Mouse (Mus musculus) heart, embryonic 15.5 days (tissue): ENCODE measurements around the gene B3galt6. TPM values are rescaled to one million over a fixed set of nuclear protein-coding genes. Genes with fewer than 3 reads are reported as not detected.

Experiments
- ATAC-seq: fragments of 200-750 bp; cut with Nextera tagmentation; replicated peaks from 2 replicates; pipeline ENCODE4 v1.8.0; 2017; ENCODE audit warnings: low read depth, moderate TSS enrichment; ENCODE audit not compliant: insufficient number of reproducible peaks, insufficient read depth, low FRiP score
- H3K27ac ChIP-seq: fragments of 300-500 bp; sonication (generic); 2 replicates; pipeline ENCODE4 v1.5.1; 2015; ENCODE audit warnings: mild to moderate bottlenecking, inconsistent platforms
- H3K27me3 ChIP-seq: fragments of 300-500 bp; sonication (generic); 2 replicates; pipeline ENCODE4 v1.6.1; 2015; ENCODE audit warnings: inconsistent platforms
- H3K36me3 ChIP-seq: fragments of 300-500 bp; sonication (generic); 2 replicates; pipeline ENCODE4 v1.6.1; 2015; ENCODE audit warnings: mild to moderate bottlenecking, inconsistent platforms
- H3K4me1 ChIP-seq: fragments of 300-500 bp; sonication (generic); replicated peaks from 2 replicates; pipeline ENCODE4 v1.6.1; 2015; ENCODE audit warnings: inconsistent platforms
- H3K4me2 ChIP-seq: fragments of 300-500 bp; sonication (generic); 2 replicates; pipeline ENCODE4 v1.6.1; 2015; ENCODE audit warnings: inconsistent platforms, mild to moderate bottlenecking, moderate library complexity
- H3K4me3 ChIP-seq: fragments of 300-500 bp; sonication (generic); 2 replicates; pipeline ENCODE4 v1.5.1; 2015; ENCODE audit warnings: mild to moderate bottlenecking, inconsistent platforms
- H3K9ac ChIP-seq: fragments of 300-500 bp; sonication (generic); 2 replicates; pipeline ENCODE4 v1.6.1; 2015; ENCODE audit warnings: mild to moderate bottlenecking, inconsistent platforms
- H3K9me3 ChIP-seq: fragments of 300-500 bp; sonication (generic); replicated peaks from 2 replicates; pipeline ENCODE4 v1.6.1; 2016; ENCODE audit warnings: inconsistent platforms
- WGBS: fragments of 180-500 bp; shearing (Covaris S2); methylation state at CpG from one replicate; pipeline ENCODE4 v1.1.7; 2015; ENCODE audit warnings: mixed read lengths; 5-methylcytosine and 5-hydroxymethylcytosine counted together
- polyA plus RNA-seq: library from polyadenylated mRNA; unstranded; fragments of >200 nt; fragmentation: Nextera tagmentation; extraction: Ambion mirVana; gene quantifications from 2 replicates; pipeline ENCODE4 v1.2.1, GENCODE M21; 2015

The B3galt6 gene
- polyA plus RNA-seq: 7.7 and 10.0 TPM in 2 replicates

DNA sequence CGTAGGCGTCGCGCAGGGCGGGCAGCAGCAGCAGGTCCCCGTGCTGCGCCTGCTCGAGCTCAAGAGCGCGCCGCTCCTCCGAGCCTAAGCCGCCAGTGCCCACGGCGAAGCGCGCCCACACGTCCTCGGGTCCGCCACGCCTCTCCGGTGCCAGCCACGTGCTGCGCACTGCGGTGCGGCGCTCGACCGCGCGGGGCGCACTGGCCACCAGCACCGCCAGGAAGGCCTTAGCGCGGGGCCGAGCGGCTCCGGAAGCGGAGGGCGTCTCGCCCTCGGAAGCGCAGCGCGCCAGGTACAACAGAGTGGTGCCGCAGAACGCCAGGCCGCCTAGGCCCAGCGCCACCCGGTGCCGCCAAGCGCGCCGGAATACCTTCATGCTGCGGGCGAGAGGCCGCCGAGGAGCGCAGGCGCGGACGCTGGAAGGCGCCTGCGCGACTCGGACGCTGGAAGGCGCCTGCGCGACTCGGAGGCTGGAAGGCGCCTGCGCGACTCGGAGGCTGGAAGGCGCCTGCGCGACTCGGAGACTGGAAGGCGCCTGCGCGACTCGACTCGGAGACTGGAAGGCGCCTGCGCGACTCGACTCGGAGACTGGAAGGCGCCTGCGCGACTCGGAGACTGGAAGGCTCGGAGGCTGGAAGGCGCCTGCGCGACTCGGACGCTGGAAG is at the start of gene B3galt6, which contains the start of gene Sdf4:
B3galt6 (minus strand) TSS at position 409 of the 665 bp plus-strand sequence.
Sdf4 (plus strand) TSS at position 632 of the 665 bp plus-strand sequence.
- WGBS: under 1% methylated on average over 96 of the region's 99 CpGs
- peak within 1 kb of the TSS; percentile 98 for H3K27ac ChIP-seq
- H3K9ac ChIP-seq: peak within 1 kb of the TSS; percentile 84
- peak within 1 kb of the TSS; percentile 92 for H3K4me2 ChIP-seq
- H3K36me3 ChIP-seq: peaks cover 10% of the 10 kb centered on the region; the same call in 1 of the 2 replicates
- H3K9me3 ChIP-seq: no peaks in the 10 kb centered on the region
- peaks cover 24% of the 10 kb centered on the region for H3K4me1 ChIP-seq
- H3K4me3 ChIP-seq: peak within 1 kb of the TSS; percentile 70
- H3K27me3 ChIP-seq: no peaks in the 10 kb centered on the region
- ATAC-seq: peak; percentile 88

DNA sequence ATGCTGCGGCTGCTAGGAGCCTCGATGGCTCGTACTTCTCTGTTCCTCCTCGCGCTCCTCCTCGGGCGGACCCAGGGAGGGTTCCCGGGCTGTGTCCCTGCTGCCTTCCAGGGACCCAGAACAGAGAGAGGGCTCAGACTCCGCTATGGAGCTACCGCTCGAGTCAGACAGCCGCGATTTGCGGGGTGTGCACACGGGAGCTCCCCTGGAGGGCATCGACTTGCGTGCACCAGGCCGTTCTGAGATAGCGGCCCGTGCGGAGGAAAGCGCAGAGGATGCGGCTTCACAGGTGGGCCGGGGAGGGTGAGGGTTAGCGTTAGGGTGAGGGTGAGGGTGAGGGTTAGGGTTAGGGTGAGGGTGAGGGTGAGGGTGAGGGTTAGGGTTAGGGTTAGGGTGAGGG is 42.5 kb upstream of the B3galt6 start:
- Histone ChIP-seq H3K27ac (no peak overlapping the region), H3K4me2 (peak overlapping the region; percentile 59), H3K9me3 (no peaks in the 10 kb centered on the region), H3K9ac (0 out of 2 replicates have a peak overlapping the region, but pooled peaks have one; percentile 27), H3K4me1 (peaks cover 33% of the 10 kb centered on the region), H3K4me3 (peak overlapping the region; percentile 32), H3K36me3 (no peaks in the 10 kb centered on the region), H3K27me3 (peaks cover 30% of the 10 kb centered on the region)
- 9% methylated on average over 25 of the region's 25 CpGs for WGBS
- no peak for ATAC-seq

DNA sequence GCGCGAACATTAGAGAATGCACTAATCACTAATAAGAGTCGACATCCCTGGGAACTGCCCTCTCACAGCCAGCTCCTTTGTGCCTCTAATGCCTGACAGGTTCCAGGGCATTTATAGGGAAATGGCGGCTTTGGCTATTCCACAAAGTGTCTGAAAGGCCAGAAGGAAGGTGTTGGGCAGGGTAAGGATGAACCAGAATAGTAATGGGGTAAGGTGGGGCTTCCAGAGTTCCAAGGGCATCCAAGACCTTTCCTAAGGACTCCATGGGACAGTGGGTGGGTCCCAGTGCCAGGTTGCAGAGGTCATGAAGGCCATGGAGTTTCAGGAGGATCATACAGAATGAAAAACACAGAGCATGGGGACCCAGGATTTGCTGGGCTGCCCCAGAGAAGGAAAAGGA is 41.9 kb upstream of the B3galt6 start:
- Histone ChIP-seq H3K9ac (no peak overlapping the region), H3K4me1 (peaks cover 33% of the 10 kb centered on the region), H3K27me3 (peaks cover 30% of the 10 kb centered on the region), H3K4me2 (no peak overlapping the region), H3K4me3 (no peak overlapping the region), H3K36me3 (no peaks in the 10 kb centered on the region), H3K9me3 (no peaks in the 10 kb centered on the region), H3K27ac (no peak overlapping the region)
- ATAC-seq: no peak
- WGBS: 70% methylated on average over 4 of the region's 4 CpGs

DNA sequence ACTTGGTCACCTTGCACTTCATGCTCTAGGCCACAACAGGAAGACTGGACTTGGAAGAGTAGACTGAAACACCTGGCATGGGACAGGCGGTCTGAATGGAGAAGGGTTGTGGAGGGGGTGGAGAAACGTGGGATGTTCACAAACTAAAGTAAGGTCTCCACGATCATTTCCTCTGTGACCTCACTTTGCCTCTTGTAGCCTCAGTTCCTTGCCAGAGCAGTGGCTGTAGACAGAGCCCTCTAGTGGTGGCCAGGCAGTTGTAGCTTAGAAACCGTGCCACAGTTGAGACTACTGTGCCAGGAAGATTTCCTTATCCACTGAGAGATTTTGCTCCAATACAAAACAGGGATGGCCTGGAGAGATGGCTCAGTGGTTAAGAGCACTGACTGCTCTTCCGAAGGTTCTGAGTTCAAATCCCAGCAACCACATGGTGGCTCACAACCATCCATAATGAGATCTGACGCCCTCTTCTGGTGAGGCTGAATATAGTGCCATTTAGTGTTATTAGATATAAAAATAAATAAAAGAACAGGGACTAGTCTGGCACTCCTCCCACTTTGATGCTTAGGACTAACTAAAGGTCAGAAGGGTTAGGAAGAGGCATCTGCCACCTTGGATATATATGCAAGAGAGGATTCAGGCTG is 41.1 kb upstream of the B3galt6 start:
- Histone ChIP-seq H3K9me3 (no peaks in the 10 kb centered on the region), H3K4me2 (no peak overlapping the region), H3K9ac (no peak overlapping the region), H3K36me3 (no peaks in the 10 kb centered on the region), H3K27ac (no peak overlapping the region), H3K27me3 (peaks cover 30% of the 10 kb centered on the region), H3K4me1 (peaks cover 33% of the 10 kb centered on the region), H3K4me3 (no peak overlapping the region)
- WGBS: 43% methylated on average over 6 of the region's 6 CpGs
- ATAC-seq: no peak

DNA sequence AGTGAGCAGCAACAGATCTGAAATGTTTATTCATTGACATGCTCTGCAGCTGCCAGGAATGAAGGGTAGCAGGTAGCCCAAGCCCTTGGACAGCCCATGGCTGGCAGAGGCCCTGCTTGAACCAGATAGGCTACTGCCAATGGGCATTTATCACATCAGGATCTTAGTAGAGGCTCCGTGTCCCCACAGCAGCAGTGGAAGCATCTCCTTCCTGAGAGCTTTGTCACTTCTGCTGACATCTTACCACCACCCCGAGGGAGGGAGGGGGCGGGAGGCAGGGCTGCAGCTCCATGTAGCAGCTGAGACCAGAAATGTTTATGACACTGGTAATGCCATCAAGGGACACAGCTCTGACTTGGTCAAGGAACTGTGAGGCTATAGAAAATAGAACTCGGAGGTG is 40.4 kb upstream of the B3galt6 start:
- WGBS: 84% methylated on average over 4 of the region's 4 CpGs
- no peaks in the 10 kb centered on the region for H3K9me3 ChIP-seq
- H3K4me2 ChIP-seq: peak overlapping the region; percentile 79; the same call in 1 of the 2 replicates
- ATAC-seq: no peak
- no peak overlapping the region for H3K4me3 ChIP-seq
- H3K9ac ChIP-seq: no peak overlapping the region
- peaks cover 33% of the 10 kb centered on the region for H3K4me1 ChIP-seq
- H3K27ac ChIP-seq: peak overlapping the region; percentile 97
- peaks cover 28% of the 10 kb centered on the region for H3K27me3 ChIP-seq
- H3K36me3 ChIP-seq: peaks cover 6% of the 10 kb centered on the region; the same call in 1 of the 2 replicates

DNA sequence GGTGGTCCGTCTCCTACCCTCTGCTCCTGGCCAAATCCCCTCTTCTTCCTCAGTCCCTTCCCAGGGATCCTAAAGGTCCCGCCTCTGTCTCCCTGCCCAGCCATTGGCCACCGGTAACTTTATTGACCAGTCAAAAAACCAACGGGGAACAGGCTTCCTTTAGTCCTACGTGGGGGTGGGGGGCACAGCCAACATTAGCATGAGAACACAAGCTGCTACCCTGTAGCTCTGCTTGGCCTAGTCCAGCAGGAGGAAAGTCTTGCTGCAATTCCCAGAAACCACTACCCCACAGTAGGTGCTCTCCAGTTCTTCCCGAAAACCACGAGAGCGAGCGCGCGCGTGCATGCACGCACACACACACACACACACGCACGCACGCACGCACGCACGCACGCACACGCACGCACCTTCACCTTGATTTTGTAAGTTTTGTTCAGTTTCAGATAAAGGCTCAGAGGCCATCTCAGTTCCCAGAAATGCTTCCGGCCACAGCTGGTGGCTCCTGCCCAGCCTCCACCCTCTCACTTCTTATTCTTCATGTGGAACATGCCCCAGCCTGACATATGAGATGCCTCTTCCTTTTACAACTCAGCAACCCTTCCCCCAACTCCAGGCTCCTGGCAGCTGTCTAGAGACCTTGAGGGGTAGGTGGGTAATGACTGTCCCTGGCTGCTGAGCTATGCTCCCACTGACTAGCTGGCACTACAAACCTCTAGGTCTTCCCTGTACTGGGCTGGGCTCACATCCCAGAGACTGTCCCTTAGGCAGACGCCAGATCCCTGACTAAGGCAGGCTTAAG is 39.3 kb upstream of the B3galt6 start:
- no peaks in the 10 kb centered on the region for H3K9me3 ChIP-seq
- peak overlapping the region; percentile 65 for H3K9ac ChIP-seq
- peaks cover 8% of the 10 kb centered on the region; the same call in 1 of the 2 replicates for H3K36me3 ChIP-seq
- H3K4me2 ChIP-seq: peak overlapping the region; percentile 79
- WGBS: 1% methylated on average over 24 of the region's 24 CpGs
- H3K4me3 ChIP-seq: peak overlapping the region; percentile 67
- H3K27me3 ChIP-seq: peaks cover 25% of the 10 kb centered on the region
- peak overlapping the region; percentile 97 for H3K27ac ChIP-seq
- peak; percentile 92 for ATAC-seq
- H3K4me1 ChIP-seq: peaks cover 33% of the 10 kb centered on the region

DNA sequence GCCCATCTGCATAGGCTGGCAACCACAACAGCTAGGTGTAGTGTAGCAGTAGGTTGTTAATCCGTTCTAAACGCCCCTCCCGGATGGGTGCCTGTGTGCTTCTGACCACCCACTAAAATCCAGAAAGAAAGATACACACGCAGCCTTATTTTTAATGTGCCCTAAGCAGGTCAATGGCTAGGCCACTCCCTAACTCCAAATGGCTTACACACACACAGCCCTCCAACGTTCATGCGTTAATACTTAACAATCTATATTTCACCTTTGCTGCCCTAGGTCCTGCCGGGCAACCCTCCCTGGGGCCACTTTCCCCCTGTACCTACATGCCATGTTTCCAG is 38.8 kb upstream of the B3galt6 start:
- Histone ChIP-seq H3K9ac (peak overlapping the region; percentile 65), H3K27me3 (peaks cover 20% of the 10 kb centered on the region), H3K4me2 (peak overlapping the region; percentile 79), H3K36me3 (peaks cover 8% of the 10 kb centered on the region; the same call in 1 of the 2 replicates), H3K4me3 (peak overlapping the region; percentile 67), H3K9me3 (no peaks in the 10 kb centered on the region), H3K27ac (peak overlapping the region; percentile 97), H3K4me1 (peaks cover 37% of the 10 kb centered on the region)
- 11% methylated on average over 7 of the region's 7 CpGs for WGBS
- ATAC-seq: peak; percentile 14

DNA sequence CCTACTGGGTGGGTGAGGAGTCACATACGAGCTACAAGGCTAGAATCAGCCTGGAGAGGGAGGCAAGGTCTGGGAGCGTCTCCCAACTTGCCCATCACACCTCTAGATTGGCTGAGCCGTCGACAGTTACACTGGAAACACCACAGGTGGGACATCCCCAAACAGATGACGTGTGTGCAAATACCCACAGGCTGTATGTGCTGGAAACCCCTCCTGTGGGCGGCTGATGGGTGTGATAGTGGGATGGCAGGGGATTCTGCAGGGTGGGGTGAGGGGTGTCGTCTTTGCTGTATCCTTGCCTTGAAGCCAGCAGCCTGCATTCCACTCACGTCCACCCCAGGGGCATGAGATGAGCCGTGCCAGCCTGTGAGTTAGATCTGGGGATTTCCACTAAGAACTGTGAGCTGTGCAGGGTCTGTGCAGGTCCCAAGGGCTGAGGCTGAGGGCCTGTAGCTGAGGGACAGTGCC is 38.2 kb upstream of the B3galt6 start:
- Histone ChIP-seq H3K4me1 (peaks cover 43% of the 10 kb centered on the region), H3K9ac (peak overlapping the region; percentile 65), H3K27ac (peak overlapping the region; percentile 97), H3K27me3 (peaks cover 14% of the 10 kb centered on the region), H3K4me2 (peak overlapping the region; percentile 79), H3K4me3 (peak overlapping the region; percentile 67), H3K36me3 (peaks cover 8% of the 10 kb centered on the region; the same call in 1 of the 2 replicates), H3K9me3 (no peaks in the 10 kb centered on the region)
- ATAC-seq: no peak
- WGBS: 41% methylated on average over 9 of the region's 9 CpGs

DNA sequence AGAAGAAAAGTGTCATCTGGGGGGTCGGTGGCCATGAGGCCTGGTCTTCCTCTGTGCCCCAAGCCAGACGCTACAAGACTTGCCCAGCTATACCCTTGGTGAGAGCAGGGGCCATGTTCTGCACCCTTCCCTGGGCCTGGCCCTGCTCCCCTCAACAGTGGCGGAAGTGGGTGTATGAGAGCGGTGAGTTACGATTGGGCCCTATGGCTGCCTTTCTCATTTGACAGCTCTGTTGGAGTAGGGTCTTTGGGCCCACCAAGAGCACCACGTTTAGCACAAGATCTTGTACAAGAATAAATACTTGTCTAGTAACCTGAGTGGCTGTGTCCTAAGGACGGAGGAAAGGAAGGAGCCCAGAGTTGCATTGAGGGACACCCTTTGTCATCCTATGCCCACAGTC is 36.1 kb upstream of the B3galt6 start:
- Histone ChIP-seq H3K27ac (no peak overlapping the region), H3K9ac (no peak overlapping the region), H3K9me3 (no peaks in the 10 kb centered on the region), H3K36me3 (peaks cover 8% of the 10 kb centered on the region; the same call in 1 of the 2 replicates), H3K4me3 (no peak overlapping the region), H3K4me1 (peaks cover 36% of the 10 kb centered on the region), H3K4me2 (no peak overlapping the region), H3K27me3 (no peaks in the 10 kb centered on the region)
- ATAC-seq: no peak
- 89% methylated on average over 7 of the region's 7 CpGs for WGBS

DNA sequence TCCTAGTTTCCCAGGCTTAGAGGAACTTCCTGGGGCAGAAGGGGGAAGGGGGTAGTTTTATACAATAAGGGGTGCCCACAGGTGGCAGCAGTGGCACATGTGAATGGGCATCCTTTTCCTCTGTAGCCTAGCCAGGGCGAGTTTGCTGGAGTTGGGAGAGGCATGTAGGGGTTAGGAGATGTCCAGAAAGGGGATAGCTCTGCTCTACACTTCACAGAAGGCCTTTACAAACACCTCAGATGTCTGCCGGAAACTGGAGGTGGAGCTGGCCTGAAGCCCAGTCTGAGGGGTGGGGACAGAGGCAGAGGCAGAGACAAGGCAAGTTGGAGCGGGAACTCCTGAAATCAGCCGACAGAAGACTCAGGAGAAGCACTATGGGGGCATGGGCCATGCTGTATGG is 33.6 kb upstream of the B3galt6 start, which contains the start of gene Tnfrsf18:
Tnfrsf18 (plus strand) TSS at position 152 of the 400 bp plus-strand sequence.
- 0 out of 2 replicates have a peak within 1 kb of the TSS, but pooled peaks have one; percentile 2 for H3K9ac ChIP-seq
- ATAC-seq: peak; percentile 48
- H3K4me3 ChIP-seq: no peak within 1 kb of the TSS
- peaks cover 8% of the 10 kb centered on the region; the same call in 1 of the 2 replicates for H3K36me3 ChIP-seq
- H3K4me1 ChIP-seq: peaks cover 23% of the 10 kb centered on the region
- WGBS: 20% methylated on average over 4 of the region's 4 CpGs
- H3K27ac ChIP-seq: peak within 1 kb of the TSS; percentile 50
- H3K9me3 ChIP-seq: no peaks in the 10 kb centered on the region
- H3K4me2 ChIP-seq: peak within 1 kb of the TSS; percentile 21; the same call in 1 of the 2 replicates
- H3K27me3 ChIP-seq: no peaks in the 10 kb centered on the region

DNA sequence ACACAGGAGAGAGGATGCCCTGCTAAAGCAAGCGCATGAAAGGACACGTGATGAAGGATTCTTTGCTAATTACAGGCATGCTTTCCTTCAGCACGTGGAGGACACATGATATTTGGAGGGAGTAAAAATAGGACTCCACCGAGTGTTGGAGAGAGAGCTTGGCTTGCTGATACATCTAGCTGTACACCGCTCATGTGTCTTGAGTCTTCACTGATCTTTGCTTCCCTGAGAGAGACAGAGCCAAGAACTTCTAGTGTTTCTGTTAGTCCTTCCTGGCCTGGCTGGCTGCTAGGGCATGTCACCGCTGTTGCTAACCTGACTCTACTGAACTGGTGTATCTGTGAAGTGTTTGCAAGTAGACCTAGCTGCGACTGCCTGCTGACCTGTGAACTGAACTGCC is 31.7 kb upstream of the B3galt6 start:
- ATAC-seq: no peak; the same call in 1 of the 2 replicates
- no peak overlapping the region for H3K9ac ChIP-seq
- H3K27me3 ChIP-seq: no peaks in the 10 kb centered on the region
- H3K4me1 ChIP-seq: peaks cover 12% of the 10 kb centered on the region
- WGBS: 74% methylated on average over 7 of the region's 7 CpGs
- no peak overlapping the region for H3K4me2 ChIP-seq
- peaks cover 8% of the 10 kb centered on the region; the same call in 1 of the 2 replicates for H3K36me3 ChIP-seq
- no peaks in the 10 kb centered on the region for H3K9me3 ChIP-seq
- H3K27ac ChIP-seq: no peak overlapping the region
- H3K4me3 ChIP-seq: no peak overlapping the region
